19 mouse cellular contexts compared by ENCODE assay signal in the genomic region with DNA sequence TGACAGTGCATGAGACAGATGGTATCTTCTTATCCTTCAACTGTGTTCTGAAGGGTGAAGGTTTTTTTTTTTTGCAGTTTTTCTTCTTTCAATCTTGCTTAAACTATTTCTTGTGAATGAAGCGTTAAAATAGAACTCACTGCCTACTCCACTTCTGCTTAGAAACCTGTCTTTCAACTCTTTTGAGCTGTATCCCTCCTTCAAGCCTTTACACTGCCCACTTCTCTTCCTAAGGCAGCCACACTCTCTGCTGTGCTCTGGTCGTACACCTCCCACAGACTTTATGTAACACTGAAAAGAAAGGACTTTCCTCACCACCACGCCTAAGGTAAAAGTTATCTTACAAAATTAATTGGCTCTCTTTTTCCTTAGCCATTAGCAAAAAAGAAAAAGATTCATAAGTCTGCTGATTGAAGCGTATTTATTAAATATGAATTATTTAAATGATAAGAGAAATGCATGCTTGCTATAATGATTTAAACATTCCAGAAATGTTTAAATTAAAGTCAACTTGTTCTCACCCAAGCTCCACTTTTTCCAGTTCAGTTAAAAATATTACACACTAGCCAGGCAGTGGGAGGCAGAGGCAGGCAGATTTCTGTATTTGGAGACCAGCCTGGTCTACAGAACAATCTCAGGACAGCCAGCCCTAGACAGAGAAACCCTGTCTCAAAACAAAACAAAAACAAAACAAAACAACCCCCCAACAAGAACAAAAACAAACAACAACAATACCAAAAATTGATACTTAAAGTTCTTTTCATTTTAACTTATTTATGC.
A peak's percentile ranks its signal among the peaks of the same experiment; 100 is the strongest.
DNase-seq lines count a peak whose midpoint lies in the region; ATAC-seq lines count a peak whose summit lies in the region.
"Had no signal": no experiment of that assay in that cellular context is flagged by ENCODE, and none has a peak within 500 bp of the region (broad histone marks: within the 10 kb centered on the region; RNA-seq: fewer than 3 reads in every experiment).

No protein-coding gene starts in this region.

- no peaks in the 10 kb centered on the region for H3K36me3 ChIP-seq in hindbrain, embryonic 16.5 days (ENCODE audit: control insufficient read depth, insufficient read depth, low read length)
- H3K36me3 ChIP-seq in kidney, embryonic 15.5 days: no peaks in the 10 kb centered on the region
- H3K36me3 ChIP-seq: embryonic facial prominence, embryonic 12.5 days; heart, embryonic 10.5 days; hindbrain, embryonic 12.5 days had no signal

- no peak for ATAC-seq in hindbrain, embryonic 16.5 days
- no peak for ATAC-seq in kidney, embryonic 15.5 days (replicated peaks; ENCODE audit: low FRiP score)
- ATAC-seq: forebrain, embryonic 16.5 days had no signal

- no peak overlapping the region for H3K4me3 ChIP-seq in hindbrain, embryonic 16.5 days (ENCODE audit: low read length)
- H3K4me3 ChIP-seq in kidney, embryonic 15.5 days (replicated peaks): no peak overlapping the region
- H3K4me3 ChIP-seq: embryonic facial prominence, embryonic 12.5 days; heart, embryonic 10.5 days; hindbrain, embryonic 12.5 days had no signal

- H3K9ac ChIP-seq in hindbrain, embryonic 16.5 days (ENCODE audit: low read depth, low read length): no peak overlapping the region
- H3K9ac ChIP-seq in kidney, embryonic 15.5 days: no peak overlapping the region
- H3K9ac ChIP-seq: embryonic facial prominence, embryonic 12.5 days; hindbrain, embryonic 12.5 days had no signal

- H3K27ac ChIP-seq in hindbrain, embryonic 16.5 days (ENCODE audit: low read depth, low read length): no peak overlapping the region
- H3K27ac ChIP-seq in kidney, embryonic 15.5 days: no peak overlapping the region
- H3K27ac ChIP-seq: embryonic facial prominence, embryonic 12.5 days; heart, embryonic 10.5 days; hindbrain, embryonic 12.5 days had no signal

- no peaks in the 10 kb centered on the region for H3K27me3 ChIP-seq in hindbrain, embryonic 16.5 days (replicated peaks; ENCODE audit: control insufficient read depth, insufficient read depth, low read length)
- H3K27me3 ChIP-seq in kidney, embryonic 15.5 days: no peaks in the 10 kb centered on the region
- H3K27me3 ChIP-seq: embryonic facial prominence, embryonic 12.5 days; hindbrain, embryonic 12.5 days had no signal

- no peaks in the 10 kb centered on the region for H3K4me1 ChIP-seq in hindbrain, embryonic 16.5 days (ENCODE audit: control insufficient read depth, insufficient read depth, low read depth, low read length)
- H3K4me1 ChIP-seq in kidney, embryonic 15.5 days: no peaks in the 10 kb centered on the region
- H3K4me1 ChIP-seq: embryonic facial prominence, embryonic 12.5 days; heart, embryonic 10.5 days; hindbrain, embryonic 12.5 days had no signal

- H3K9me3 ChIP-seq in hindbrain, embryonic 16.5 days (ENCODE audit: control insufficient read depth, low read length): no peaks in the 10 kb centered on the region
- no peaks in the 10 kb centered on the region for H3K9me3 ChIP-seq in kidney, embryonic 15.5 days (replicated peaks)
- H3K9me3 ChIP-seq: embryonic facial prominence, embryonic 12.5 days; heart, embryonic 10.5 days; hindbrain, embryonic 12.5 days had no signal

- 82% methylated on average over 4 of the region's 4 CpGs for WGBS in hindbrain, embryonic 16.5 days
- WGBS in kidney, embryonic 15.5 days: 73% methylated on average over 4 of the region's 4 CpGs

- DNase-seq in frontal cortex, adult 2 months (ENCODE audit: extremely low spot score in 1 of 2, low spot score in 1 of 2): peak; percentile 44 to 67
- DNase-seq in frontal cortex, postnatal 14 days (ENCODE audit: low spot score in 2 of 2): no peak
- DNase-seq in right cerebral cortex, adult 18-20 months: peak; percentile 68
- no peak for DNase-seq in right cerebral cortex, postnatal 4 days
- DNase-seq in left cerebral cortex, adult 9 months (ENCODE audit: low spot score in 2 of 2): peak; percentile 39 to 56
- DNase-seq: adrenal gland, postnatal 10 days; cerebellum, adult 11-12 months; cerebellum, adult 9-10 months; cerebellum, postnatal 25 days; gastrocnemius, postnatal 10 days; heart, adult 18-20 months; heart, postnatal 10 days; heart, postnatal 4 days had no signal

- no peak overlapping the region for H3K4me2 ChIP-seq in hindbrain, embryonic 16.5 days (ENCODE audit: low read length)
- no peak overlapping the region for H3K4me2 ChIP-seq in kidney, embryonic 15.5 days
- H3K4me2 ChIP-seq: embryonic facial prominence, embryonic 12.5 days; hindbrain, embryonic 12.5 days had no signal

Comparison
In these comparisons a context has a peak if more than half of its experiments do, and no peak if none do; other contexts are left out.
1. DNase-seq: peak in frontal cortex, adult 2 months (2 of 2), right cerebral cortex, adult 18-20 months (single experiment) and left cerebral cortex, adult 9 months (2 of 2); none in frontal cortex, postnatal 14 days (0 of 2) and right cerebral cortex, postnatal 4 days (single experiment).